ENCODE assay signal across 8 mouse cellular contexts in genomic region chr4:129742232-129743009, GRCm38 (mm10). TPM values are rescaled to one million over a fixed set of nuclear protein-coding genes. Genes with fewer than 3 reads are reported as not detected.
A peak's percentile ranks its signal among the peaks of the same experiment; 100 is the strongest.
DNase-seq lines count a peak whose midpoint lies in the region; ATAC-seq and TF ChIP-seq lines count a peak whose summit lies in the region.

Gene Khdrbs1 (minus strand): TSS chr4:129742303.

- no peaks in the 10 kb centered on the region for H3K27me3 ChIP-seq in megakaryocyte, embryonic 14.5 days (replicated peaks)

- H3K4me3 ChIP-seq in cortical plate, adult 2 months (ENCODE audit: insufficient read depth, low read length) = peak within 1 kb of the TSS; percentile 93
- peak within 1 kb of the TSS; percentile 100 for H3K4me3 ChIP-seq in megakaryocyte, embryonic 14.5 days (replicated peaks)

- H3K27ac ChIP-seq in cortical plate, adult 2 months (ENCODE audit: insufficient read depth, low read length) = peak within 1 kb of the TSS; percentile 97

- TF ChIP-seq CTCF in cortical plate, adult 2 months (IDR thresholded peaks at IDR 0.05; ENCODE audit: extremely low read depth, insufficient read depth, low read length) = no peak

- DNase-seq in gastrocnemius, adult 8-10 months (ENCODE audit: low spot score in 2 of 2) = peak; percentile 93
- DNase-seq in hindlimb bud, embryonic 11.5 days (ENCODE audit: extremely low spot score, low read depth, low spot score) = peak; percentile 97
- DNase-seq in left cerebral cortex, adult 8-10 months (ENCODE audit: low spot score in 2 of 2) = peak; percentile 89 to 94
- DNase-seq in right cerebral cortex, postnatal 10 days (ENCODE audit: low spot score in 2 of 2) = peak; percentile 98
- peak; percentile 94 for DNase-seq in urinary bladder, postnatal 25 days (ENCODE audit: low spot score)

- H3K9me3 ChIP-seq in megakaryocyte, embryonic 14.5 days = no peaks in the 10 kb centered on the region

- peak; percentile 76 for ATAC-seq in activated CD4-positive, CD25-positive, alpha-beta regulatory T cell, adult 4 months

- H3K36me3 ChIP-seq in megakaryocyte, embryonic 14.5 days (replicated peaks; ENCODE audit: low read length) = peaks cover 4% of the 10 kb centered on the region

- peak; percentile 70 for TF ChIP-seq POLR2A in cortical plate, adult 2 months (IDR thresholded peaks at IDR 0.05; ENCODE audit: extremely low read depth, insufficient read depth, low read length)

- peaks cover 2% of the 10 kb centered on the region for H3K4me1 ChIP-seq in cortical plate, adult 2 months (ENCODE audit: control insufficient read depth, insufficient read depth, low read length)
- peaks cover 36% of the 10 kb centered on the region for H3K4me1 ChIP-seq in megakaryocyte, embryonic 14.5 days

RNA-seq across cellular contexts. Expression of gene Khdrbs1, which starts in this region (rescaled TPM):
- polyA plus RNA-seq in activated CD4-positive, CD25-positive, alpha-beta regulatory T cell, adult 4 months (2017; shearing (Covaris generic)) = 10 to 100 TPM; 34.4 to 34.7 TPM
- polyA plus RNA-seq in cortical plate, adult 2 months (2012; rRNA removed) = 33.4 and 34.2 TPM in 2 replicates
- 10 to 100 TPM; 20.2 to 24.6 (median 23.2) TPM for total RNA-seq in gastrocnemius, adult 8-10 months (2022)
- 10 to 100 TPM; 89.9 to 93.5 (median 91.2) TPM for total RNA-seq in left cerebral cortex, adult 8-10 months (2022)
- 67.0 and 99.6 TPM in 2 replicates for polyA plus RNA-seq in megakaryocyte, embryonic 14.5 days (2012; ENCODE audit: insufficient read depth, low replicate concordance)

Comparison
In these comparisons a context has a peak if more than half of its experiments do, and no peak if none do; other contexts are left out.
1. Peak in every context shown above with its lines: DNase-seq, ATAC-seq, H3K4me3 ChIP-seq and H3K27ac ChIP-seq.